Mouse (Mus musculus): ENCODE measurements around the gene Orai1. TPM values are rescaled to one million over a fixed set of nuclear protein-coding genes. Genes with fewer than 3 reads are reported as not detected.

Orai1 gene
- polyA plus RNA-seq, 1 experiment from 2014 or later, result 20.1 TPM

GRCm38 (mm10) chr5:123010806-123011205 is 4.1 kb upstream of the Orai1 start:
- ATAC-seq, result no peak
- Histone ChIP-seq H3K4me3 (ENCODE audit: low read length) (no peak overlapping the region), H3K9me3 (ENCODE audit: control insufficient read depth, low read length) (no peaks in the 10 kb centered on the region), H3K36me3 (ENCODE audit: control insufficient read depth, insufficient read depth, low read length) (no peaks in the 10 kb centered on the region), H3K9ac (ENCODE audit: low read depth, low read length) (no peak overlapping the region), H3K27me3 (replicated peaks; ENCODE audit: control insufficient read depth, insufficient read depth, low read length) (no peaks in the 10 kb centered on the region), H3K4me2 (ENCODE audit: low read depth, low read length) (no peak overlapping the region), H3K27ac (ENCODE audit: low read length) (no peak overlapping the region), H3K4me1 (ENCODE audit: control insufficient read depth, insufficient read depth, low read length) (peaks cover 15% of the 10 kb centered on the region)
- 90% methylated on average over 6 of the region's 6 CpGs for WGBS

DNA sequence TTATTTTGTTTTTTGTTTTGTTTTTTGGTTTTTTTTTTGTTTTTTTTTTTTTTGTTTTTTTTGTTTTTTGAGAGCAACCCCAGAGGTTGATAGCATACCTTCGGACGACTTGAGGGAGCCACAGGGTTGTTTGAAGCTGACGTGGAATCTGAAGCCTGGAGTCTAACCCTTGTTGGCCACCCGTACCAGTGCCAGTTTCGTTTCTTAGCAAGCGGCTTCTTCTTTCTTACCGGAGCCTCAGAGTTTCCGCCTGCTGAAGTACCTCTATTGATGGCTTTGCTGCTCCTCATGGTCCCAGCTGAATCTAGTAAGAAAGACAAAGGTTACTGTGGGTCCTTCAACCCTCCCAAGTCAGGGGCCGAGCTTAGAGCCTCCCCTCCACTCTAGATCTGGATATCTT is 3.2 kb upstream of the Orai1 start:
- Histone ChIP-seq H3K27ac (ENCODE audit: low read length) (no peak overlapping the region), H3K4me3 (ENCODE audit: low read length) (no peak overlapping the region), H3K9me3 (ENCODE audit: control insufficient read depth, low read length) (no peaks in the 10 kb centered on the region), H3K4me2 (ENCODE audit: low read depth, low read length) (no peak overlapping the region), H3K27me3 (replicated peaks; ENCODE audit: control insufficient read depth, insufficient read depth, low read length) (no peaks in the 10 kb centered on the region), H3K36me3 (ENCODE audit: control insufficient read depth, insufficient read depth, low read length) (no peaks in the 10 kb centered on the region), H3K9ac (ENCODE audit: low read depth, low read length) (no peak overlapping the region), H3K4me1 (ENCODE audit: control insufficient read depth, insufficient read depth, low read length) (peaks cover 21% of the 10 kb centered on the region)
- WGBS, result 96% methylated on average over 9 of the region's 9 CpGs
- ATAC-seq, result no peak

GRCm38 (mm10) chr5:123013599-123014315 is 1.1 kb upstream of the Orai1 start:
- peaks cover 22% of the 10 kb centered on the region for H3K4me1 ChIP-seq (ENCODE audit: control insufficient read depth, insufficient read depth, low read length)
- no peaks in the 10 kb centered on the region for H3K27me3 ChIP-seq (replicated peaks; ENCODE audit: control insufficient read depth, insufficient read depth, low read length)
- H3K36me3 ChIP-seq (ENCODE audit: control insufficient read depth, insufficient read depth, low read length), result no peaks in the 10 kb centered on the region
- no peak overlapping the region for H3K4me3 ChIP-seq (ENCODE audit: low read length)
- H3K9ac ChIP-seq (ENCODE audit: low read depth, low read length), result no peak overlapping the region
- H3K9me3 ChIP-seq (ENCODE audit: control insufficient read depth, low read length), result no peaks in the 10 kb centered on the region
- no peak for ATAC-seq
- 51% methylated on average over 9 of the region's 9 CpGs for WGBS
- no peak overlapping the region for H3K27ac ChIP-seq (ENCODE audit: low read length)
- no peak overlapping the region for H3K4me2 ChIP-seq (ENCODE audit: low read depth, low read length)

GRCm38 (mm10) chr5:123015915-123016314 is 1.0 kb downstream of the Orai1 start:
- Histone ChIP-seq H3K4me1 (ENCODE audit: control insufficient read depth, insufficient read depth, low read length) (peaks cover 31% of the 10 kb centered on the region), H3K9me3 (ENCODE audit: control insufficient read depth, low read length) (no peaks in the 10 kb centered on the region), H3K4me2 (ENCODE audit: low read depth, low read length) (peak overlapping the region; percentile 71), H3K36me3 (ENCODE audit: control insufficient read depth, insufficient read depth, low read length) (no peaks in the 10 kb centered on the region), H3K9ac (ENCODE audit: low read depth, low read length) (peak overlapping the region; percentile 88), H3K4me3 (ENCODE audit: low read length) (peak overlapping the region; percentile 87), H3K27ac (ENCODE audit: low read length) (peak overlapping the region; percentile 99), H3K27me3 (replicated peaks; ENCODE audit: control insufficient read depth, insufficient read depth, low read length) (no peaks in the 10 kb centered on the region)
- WGBS, result 21% methylated on average over 8 of the region's 8 CpGs
- ATAC-seq, result no peak

DNA sequence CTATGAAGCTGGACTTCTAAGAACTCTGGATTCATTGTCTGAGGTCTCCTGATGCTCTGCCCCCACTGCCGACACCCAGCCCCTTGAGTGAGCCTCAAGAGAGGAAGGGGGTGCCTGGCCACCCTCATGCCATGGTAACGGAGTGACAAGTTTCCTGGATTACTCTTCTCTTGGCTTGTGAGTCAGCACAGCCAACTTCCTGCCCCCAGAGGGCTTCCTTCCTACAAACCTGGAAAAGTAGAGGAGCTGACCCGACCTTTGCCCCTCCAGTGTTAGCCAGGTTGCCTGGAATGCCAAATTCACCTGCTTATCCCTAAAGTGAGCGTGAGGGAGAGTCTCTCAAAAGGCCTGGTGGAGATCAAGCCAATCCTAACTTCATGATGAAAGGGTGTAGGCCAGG is 2.6 kb downstream of the Orai1 start:
- no peak overlapping the region for H3K27ac ChIP-seq (ENCODE audit: low read length)
- ATAC-seq, result no peak
- no peak overlapping the region for H3K4me3 ChIP-seq (ENCODE audit: low read length)

GRCm38 (mm10) chr5:123019336-123020016 is 4.6 kb downstream of the Orai1 start:
- Histone ChIP-seq H3K4me2 (ENCODE audit: low read depth, low read length) (no peak overlapping the region), H3K27me3 (replicated peaks; ENCODE audit: control insufficient read depth, insufficient read depth, low read length) (no peaks in the 10 kb centered on the region)
- 56% methylated on average over 10 of the region's 10 CpGs for WGBS

More for the DNA sequence above, 2.6 kb downstream of the Orai1 start:
- Histone ChIP-seq H3K27me3 (replicated peaks; ENCODE audit: control insufficient read depth, insufficient read depth, low read length) (no peaks in the 10 kb centered on the region), H3K4me1 (ENCODE audit: control insufficient read depth, insufficient read depth, low read length) (peaks cover 31% of the 10 kb centered on the region), H3K4me2 (ENCODE audit: low read depth, low read length) (no peak overlapping the region), H3K9ac (ENCODE audit: low read depth, low read length) (no peak overlapping the region), H3K36me3 (ENCODE audit: control insufficient read depth, insufficient read depth, low read length) (no peaks in the 10 kb centered on the region), H3K9me3 (ENCODE audit: control insufficient read depth, low read length) (no peaks in the 10 kb centered on the region)
- WGBS, result 73% methylated on average over 4 of the region's 4 CpGs

GRCm38 (mm10) chr5:123020426-123020825 is 5.6 kb downstream of the Orai1 start:
- no peaks in the 10 kb centered on the region for H3K9me3 ChIP-seq (ENCODE audit: control insufficient read depth, low read length)
- H3K27me3 ChIP-seq (replicated peaks; ENCODE audit: control insufficient read depth, insufficient read depth, low read length), result no peaks in the 10 kb centered on the region
- H3K4me3 ChIP-seq (ENCODE audit: low read length), result no peak overlapping the region
- H3K27ac ChIP-seq (ENCODE audit: low read length), result no peak overlapping the region
- ATAC-seq, result no peak
- H3K36me3 ChIP-seq (ENCODE audit: control insufficient read depth, insufficient read depth, low read length), result no peaks in the 10 kb centered on the region
- WGBS, result 93% methylated on average over 5 of the region's 5 CpGs
- H3K9ac ChIP-seq (ENCODE audit: low read depth, low read length), result no peak overlapping the region
- H3K4me2 ChIP-seq (ENCODE audit: low read depth, low read length), result no peak overlapping the region
- peaks cover 21% of the 10 kb centered on the region for H3K4me1 ChIP-seq (ENCODE audit: control insufficient read depth, insufficient read depth, low read length)

More at GRCm38 (mm10) chr5:123019336-123020016, 4.6 kb downstream of the Orai1 start:
- Histone ChIP-seq H3K4me1 (ENCODE audit: control insufficient read depth, insufficient read depth, low read length) (peaks cover 23% of the 10 kb centered on the region), H3K27ac (ENCODE audit: low read length) (peak overlapping the region; percentile 34), H3K36me3 (ENCODE audit: control insufficient read depth, insufficient read depth, low read length) (no peaks in the 10 kb centered on the region), H3K4me3 (ENCODE audit: low read length) (no peak overlapping the region), H3K9me3 (ENCODE audit: control insufficient read depth, low read length) (no peaks in the 10 kb centered on the region), H3K9ac (ENCODE audit: low read depth, low read length) (no peak overlapping the region)
- ATAC-seq, result no peak

DNA sequence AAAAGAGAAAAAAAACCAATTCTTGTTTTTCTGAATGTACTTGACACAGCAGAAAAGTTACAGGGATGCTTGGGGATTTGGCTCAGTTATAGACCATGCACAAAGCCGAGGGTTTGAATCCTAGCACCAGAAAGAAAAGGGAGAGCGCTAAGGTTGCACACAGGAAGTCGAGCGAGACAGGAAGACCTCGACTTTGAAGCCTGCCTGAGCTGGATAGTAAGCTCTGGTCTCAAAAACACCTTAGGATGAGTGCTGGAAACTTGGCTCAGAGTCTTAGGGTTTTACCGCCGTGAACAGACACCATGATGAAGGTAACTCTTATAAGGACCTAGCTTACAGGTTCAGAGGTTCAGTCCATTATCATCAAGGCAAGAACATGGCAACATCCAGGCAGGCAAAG is 6.6 kb downstream of the Orai1 start:
- Histone ChIP-seq H3K9me3 (ENCODE audit: control insufficient read depth, low read length) (no peaks in the 10 kb centered on the region), H3K36me3 (ENCODE audit: control insufficient read depth, insufficient read depth, low read length) (no peaks in the 10 kb centered on the region), H3K4me3 (ENCODE audit: low read length) (no peak overlapping the region), H3K4me1 (ENCODE audit: control insufficient read depth, insufficient read depth, low read length) (peaks cover 15% of the 10 kb centered on the region), H3K27ac (ENCODE audit: low read length) (no peak overlapping the region), H3K4me2 (ENCODE audit: low read depth, low read length) (no peak overlapping the region), H3K27me3 (replicated peaks; ENCODE audit: control insufficient read depth, insufficient read depth, low read length) (no peaks in the 10 kb centered on the region), H3K9ac (ENCODE audit: low read depth, low read length) (no peak overlapping the region)
- ATAC-seq, result no peak
- 86% methylated on average over 7 of the region's 7 CpGs for WGBS

GRCm38 (mm10) chr5:123023049-123023448 is 8.2 kb downstream of the Orai1 start:
- 68% methylated on average over 6 of the region's 6 CpGs for WGBS
- Histone ChIP-seq H3K4me1 (ENCODE audit: control insufficient read depth, insufficient read depth, low read length) (peaks cover 26% of the 10 kb centered on the region), H3K27me3 (replicated peaks; ENCODE audit: control insufficient read depth, insufficient read depth, low read length) (no peaks in the 10 kb centered on the region)

More at GRCm38 (mm10) chr5:123023049-123023448, 8.2 kb downstream of the Orai1 start:
- no peak for ATAC-seq
- H3K9ac ChIP-seq (ENCODE audit: low read depth, low read length), result no peak overlapping the region
- H3K27ac ChIP-seq (ENCODE audit: low read length), result no peak overlapping the region
- no peak overlapping the region for H3K4me3 ChIP-seq (ENCODE audit: low read length)
- H3K36me3 ChIP-seq (ENCODE audit: control insufficient read depth, insufficient read depth, low read length), result no peaks in the 10 kb centered on the region
- no peaks in the 10 kb centered on the region for H3K9me3 ChIP-seq (ENCODE audit: control insufficient read depth, low read length)
- H3K4me2 ChIP-seq (ENCODE audit: low read depth, low read length), result no peak overlapping the region
